Mouse (Mus musculus): Measurements from ENCODE around the gene Tpk1.

DNA sequence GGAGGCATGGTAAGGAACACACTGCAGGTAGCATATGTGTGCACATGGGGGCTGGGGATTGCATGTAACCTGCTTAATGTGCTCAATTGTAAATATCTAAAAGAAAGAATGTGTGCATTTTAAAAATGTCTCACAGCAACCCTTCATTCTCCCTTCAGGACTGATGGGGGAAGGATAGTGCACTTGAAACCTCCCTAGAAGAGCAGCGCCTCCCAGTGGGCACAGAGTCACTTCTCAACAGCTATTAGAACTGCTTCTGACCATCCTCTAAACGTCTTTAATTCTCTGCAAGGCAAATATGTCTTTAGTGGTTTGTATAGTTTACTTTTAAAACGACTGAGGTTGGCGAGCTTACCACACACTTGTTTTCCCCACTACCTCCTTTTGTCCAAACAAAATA, 241.1 kb downstream of the Tpk1 start:
- TF ChIP-seq CTCF (conservative IDR thresholded peaks at IDR 0.05; ENCODE audit: insufficient read depth, insufficient read length, low read depth, low read length), result peak; percentile 20; the same call in 1 of the 2 replicates
- TF ChIP-seq POLR2A (IDR thresholded peaks at IDR 0.05; ENCODE audit: low read depth, low read length), result no peak
